Mouse (Mus musculus) ovary, postnatal 14 days (tissue): ENCODE results near the gene Lemd1.

Experiments used
- DNase-seq: peaks from one replicate; pipeline ENCODE4 v3.0.0; 2022; ENCODE audit warnings: low spot score

Lemd1 gene

DNA sequence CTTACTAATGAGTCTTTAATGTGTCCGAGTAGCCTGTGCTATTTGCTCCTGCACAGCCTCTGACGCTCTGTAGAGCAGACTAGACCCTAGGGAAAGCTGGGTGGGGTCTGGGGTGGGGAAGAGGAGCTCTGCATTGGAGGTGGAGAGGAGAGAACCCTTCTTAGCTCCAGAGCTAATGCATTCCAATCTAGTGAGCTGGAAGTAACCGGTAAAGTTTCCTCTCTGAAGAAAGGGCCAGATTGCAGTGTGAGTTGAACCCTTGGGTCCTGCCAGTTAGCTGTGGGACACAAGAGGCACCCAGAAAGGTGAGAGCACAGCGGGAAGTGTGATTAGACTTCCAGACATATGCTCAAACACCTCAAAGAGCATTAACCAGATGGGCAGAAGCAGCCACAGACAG, 100.5 kb downstream of the Lemd1 start:
- no peak for DNase-seq

DNA sequence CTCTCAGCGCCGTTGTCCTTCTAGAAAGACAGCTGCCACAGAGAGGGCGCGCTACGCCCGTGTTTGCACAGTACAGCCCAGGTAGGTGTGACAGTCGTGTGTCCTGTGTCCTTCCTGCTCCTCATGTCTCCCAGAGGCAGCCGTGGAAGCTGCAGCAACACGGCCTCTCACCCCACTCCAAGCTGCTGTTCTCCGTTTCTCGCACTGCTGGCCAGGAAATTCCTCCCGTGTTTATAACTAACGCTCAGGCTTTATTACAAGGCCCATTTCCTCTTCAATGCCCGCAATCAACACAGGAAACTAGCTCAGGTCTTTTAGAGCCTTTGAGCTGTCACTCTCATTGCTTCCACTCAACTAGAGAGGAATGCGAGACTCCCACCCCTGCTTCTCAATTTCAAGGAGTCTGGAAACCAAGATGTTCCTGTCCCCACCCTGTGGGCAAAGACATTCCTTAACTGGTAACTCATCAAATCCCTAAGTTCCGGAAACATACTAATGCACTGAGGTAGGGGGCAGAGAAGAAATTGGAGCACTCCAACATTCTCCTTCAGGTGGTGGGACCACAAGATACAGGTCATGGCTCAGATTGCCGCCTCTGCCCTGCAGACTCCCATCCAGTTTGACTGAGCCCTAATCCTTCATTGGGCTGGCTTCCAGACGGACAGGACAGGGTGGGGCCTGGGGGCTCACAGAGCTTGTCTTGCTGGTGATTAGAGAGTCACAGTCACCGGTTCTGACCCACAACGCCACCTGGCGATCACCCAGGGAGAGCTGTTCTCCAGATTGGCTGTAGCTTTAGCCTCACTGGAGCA, 101.3 kb downstream of the Lemd1 start:
- no peak for DNase-seq

DNA sequence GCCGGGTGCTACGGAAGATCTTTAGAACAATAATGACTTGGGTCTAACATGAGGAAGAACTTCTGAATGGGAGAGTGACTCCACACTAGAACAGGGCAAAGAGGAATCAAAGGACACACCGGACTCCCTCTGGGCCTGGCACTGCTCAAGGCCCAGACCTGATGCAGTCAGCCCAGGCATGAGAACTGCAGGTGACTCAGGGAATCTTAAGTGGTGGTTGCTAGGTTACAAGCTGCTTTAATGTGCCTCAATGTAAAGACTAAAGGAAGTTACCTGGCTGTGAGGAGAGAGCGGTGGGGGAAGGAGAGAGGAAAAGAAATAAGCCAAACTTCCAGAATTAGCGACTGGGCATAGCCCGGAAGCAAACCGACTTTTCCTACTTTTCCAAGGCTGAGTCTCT, 104.3 kb downstream of the Lemd1 start:
- no peak for DNase-seq

DNA sequence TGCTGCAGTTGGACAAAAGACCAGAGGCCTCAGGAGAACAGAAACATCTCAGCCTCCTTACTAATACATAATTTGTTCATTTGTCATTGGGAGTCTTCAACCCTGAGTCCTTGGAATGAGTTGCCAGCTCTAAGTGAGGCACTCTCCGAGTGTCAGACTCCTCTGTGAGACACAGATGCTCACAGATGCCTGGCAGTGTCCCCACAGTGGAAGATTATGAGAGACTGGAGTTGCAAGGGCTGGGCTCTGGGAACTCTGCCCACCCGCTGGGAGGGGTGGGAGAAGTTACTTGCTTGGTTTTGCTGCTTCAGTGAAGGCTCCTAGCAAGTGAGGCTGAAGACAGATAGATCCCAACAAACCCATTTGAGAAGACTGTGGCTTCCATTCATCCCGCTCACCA, 104.8 kb downstream of the Lemd1 start:
- DNase-seq, result no peak

DNA sequence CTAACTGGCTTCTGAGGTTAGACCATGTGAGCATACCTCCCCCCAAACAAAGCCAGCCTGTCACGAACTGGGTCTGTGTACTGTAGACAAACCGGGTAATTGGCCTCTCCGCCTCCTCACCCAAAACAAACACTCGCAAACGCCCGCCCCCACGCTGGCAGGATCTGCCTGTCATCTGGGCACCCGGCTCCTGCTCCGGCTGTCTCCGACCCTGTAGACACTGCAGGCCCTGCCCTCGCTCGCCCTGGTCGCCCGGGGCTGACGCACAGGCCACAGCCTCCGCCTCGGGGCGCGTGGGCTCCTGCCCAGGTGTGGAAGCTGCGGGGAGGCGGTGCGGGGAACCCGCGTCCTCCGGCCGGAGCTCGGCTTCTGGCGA, 107.2 kb downstream of the Lemd1 start, which contains the start of gene Klhdc8a:
Gene Klhdc8a, plus strand, starts transcription at position 202 of the 376 bp plus-strand sequence.
- DNase-seq, result no peak

DNA sequence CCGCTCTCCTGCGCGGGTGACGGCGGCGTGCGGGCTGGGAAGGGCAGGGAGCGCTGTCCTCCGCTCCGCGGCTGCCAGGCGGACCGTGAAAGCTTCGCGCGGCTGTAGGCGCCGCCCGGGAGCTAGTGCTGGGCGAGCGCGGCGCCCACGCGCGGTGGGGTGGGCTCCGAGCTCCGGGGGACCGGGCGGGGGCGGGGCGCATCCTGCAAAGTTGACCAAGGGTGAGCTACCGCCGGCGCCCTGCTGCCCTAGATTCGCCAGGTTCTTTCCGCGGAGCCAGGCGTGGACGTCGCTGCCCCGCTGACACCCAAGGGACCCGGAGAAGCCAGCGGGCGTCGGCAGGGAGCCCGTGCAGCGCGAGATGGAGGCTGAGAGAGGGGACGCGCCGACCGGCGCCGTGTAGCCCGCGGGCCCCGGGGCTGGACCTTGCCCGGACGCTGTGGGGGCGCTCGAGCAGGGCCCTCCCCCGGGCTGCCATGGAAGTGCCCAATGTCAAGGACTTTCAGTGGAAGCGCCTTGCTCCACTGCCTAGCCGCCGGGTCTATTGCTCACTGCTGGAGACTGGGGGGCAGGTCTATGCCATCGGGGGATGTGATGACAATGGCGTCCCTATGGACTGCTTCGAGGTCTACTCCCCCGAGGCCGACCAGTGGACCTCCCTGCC, 107.7 kb downstream of the Lemd1 start:
- no peak for DNase-seq

DNA sequence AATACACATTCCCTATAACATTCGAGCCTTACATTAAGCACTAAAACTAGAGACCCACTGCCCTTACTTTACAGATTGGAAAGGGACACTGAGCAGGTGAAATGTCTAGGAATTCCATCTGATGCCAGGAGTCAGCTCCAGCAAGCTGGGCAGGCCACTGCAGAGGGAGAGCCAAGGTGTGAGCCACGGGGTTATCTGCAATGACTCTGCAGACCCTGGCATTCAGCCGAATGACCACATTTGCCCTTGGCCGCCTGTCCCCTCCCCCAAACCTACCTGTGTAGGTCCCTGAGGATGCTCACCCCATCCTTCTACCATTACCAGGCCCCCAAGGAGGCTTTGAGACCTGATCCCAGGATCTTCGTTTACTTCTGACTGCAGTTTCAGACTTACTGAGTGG, 108.5 kb downstream of the Lemd1 start:
- no peak for DNase-seq

DNA sequence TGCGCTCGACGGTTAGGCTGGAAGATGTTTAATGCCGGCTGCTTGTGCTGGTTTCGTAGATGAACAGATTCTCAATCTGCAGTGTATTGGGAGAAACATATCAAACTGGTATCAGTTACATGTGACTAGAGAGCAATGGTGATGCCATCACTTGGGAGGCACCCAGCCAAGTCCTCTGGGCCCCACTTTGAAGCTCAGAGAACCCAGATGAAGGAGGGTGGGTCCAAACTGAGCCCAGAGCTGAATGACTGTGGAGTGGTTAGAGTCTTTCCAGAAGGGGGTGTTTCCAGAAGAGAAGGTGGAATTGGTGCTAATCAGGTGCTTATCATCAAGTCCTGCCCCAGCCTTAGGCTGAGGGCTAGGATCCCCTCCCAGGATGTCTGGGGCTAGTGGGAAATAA, 110.0 kb downstream of the Lemd1 start:
- no peak for DNase-seq

DNA sequence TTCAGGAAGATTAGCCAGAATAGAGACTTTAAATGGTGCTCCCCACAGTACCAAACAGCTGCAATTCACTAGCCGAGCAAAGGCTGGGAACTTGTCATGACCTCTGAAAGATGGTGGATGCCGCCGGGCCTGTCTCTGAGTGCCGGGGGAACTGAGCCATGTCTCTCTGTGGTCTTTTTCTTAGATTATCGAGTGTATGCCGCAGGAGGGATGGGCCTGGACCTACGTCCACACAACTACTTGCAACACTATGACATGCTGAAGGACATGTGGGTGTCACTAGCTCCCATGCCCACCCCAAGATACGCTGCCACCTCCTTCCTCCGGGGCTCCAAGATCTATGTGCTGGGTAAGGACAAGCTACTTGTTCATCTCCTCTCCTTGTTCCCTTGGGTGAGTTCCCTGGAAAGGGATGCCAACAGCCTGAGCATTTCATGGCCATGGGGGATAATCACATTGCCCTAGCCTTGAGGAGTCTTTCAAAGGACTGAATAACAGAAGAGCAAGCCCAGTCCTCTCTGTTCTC, 111.2 kb downstream of the Lemd1 start:
- no peak for DNase-seq

DNA sequence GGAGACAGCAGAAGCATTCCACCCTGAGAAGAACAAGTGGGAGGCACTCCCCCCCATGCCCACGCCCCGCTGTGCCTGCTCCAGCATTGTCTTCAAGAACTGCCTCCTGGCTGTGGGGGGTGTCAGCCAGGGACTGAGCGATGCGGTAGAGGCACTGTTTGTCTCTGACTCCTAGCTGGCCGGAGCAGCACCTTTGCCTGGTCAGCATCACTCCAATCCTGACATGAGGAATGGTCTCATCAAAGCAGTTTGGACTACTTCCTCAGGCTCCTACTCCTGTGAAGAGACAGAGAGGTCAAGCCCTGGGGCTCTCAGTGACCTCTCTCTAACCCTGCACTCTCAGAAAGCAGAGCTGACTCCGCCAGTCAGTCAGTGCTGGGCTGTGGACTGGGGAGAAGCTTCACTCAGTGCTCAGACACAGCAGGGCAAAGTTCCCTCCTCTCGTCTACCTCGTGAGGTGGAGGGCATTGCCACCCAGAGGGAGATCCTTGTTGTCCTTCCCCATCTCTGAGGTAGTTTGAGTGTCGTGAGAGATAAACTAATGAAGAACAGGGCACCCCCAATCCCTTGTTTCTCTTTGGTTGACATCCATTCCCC, 113.5 kb downstream of the Lemd1 start:
- no peak for DNase-seq

DNA sequence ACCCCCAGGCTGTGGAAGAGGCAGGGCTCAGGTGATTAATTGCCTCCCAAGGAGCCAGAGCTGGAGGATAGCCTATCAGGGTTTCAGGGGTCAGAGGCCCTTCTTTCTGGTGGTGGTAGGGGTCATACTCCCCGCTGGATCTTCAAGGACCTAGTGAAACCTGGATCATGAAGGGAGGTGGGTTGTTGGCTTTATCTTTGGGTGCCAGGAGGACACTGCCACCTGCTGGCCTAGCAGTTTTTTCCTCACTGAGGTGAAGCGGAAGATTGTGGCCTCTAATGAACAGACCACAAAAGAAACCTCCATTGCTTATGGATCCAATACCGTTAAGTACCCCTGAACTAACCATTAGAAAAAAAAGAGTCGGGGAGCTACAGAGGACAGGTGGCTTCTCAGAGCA, 114.9 kb downstream of the Lemd1 start:
- DNase-seq, result no peak

DNA sequence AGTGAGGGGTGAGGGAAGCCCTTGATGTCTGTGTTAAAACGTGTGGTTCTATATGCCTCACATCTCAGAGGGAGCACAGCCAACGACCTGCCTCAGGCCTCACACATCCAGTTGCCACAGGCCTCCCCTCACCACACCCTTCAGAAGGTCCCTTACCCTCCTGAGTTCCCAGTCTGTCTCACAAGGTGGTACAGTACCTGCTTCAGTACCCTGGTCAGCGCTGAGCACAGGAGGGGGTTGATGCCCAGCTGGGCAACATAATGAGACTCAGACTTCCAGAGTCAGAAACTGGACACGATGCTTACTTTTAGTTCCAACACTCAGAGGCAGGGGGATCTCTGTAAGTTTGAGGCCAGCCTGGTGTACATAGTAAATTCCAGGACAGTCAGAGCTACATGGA, 115.6 kb downstream of the Lemd1 start:
- no peak for DNase-seq

DNA sequence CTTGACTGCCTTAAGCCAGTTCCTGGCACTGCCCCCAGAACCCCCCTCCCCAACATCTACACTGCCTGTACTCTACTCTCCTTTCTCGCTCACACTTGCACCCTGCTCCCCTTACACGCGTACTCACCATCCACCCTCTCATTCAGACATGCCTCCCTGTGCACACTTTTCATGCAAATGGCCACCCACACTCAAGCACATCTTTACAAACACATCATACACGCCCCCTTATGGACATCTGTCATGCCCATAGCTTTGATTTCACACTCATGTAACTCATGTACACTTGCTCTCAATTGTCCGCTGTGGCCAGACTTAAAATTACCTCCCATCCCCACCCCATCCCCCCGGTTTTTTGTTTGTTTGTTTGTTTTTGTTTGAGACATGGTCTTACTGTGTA, 116.7 kb downstream of the Lemd1 start:
- no peak for DNase-seq

DNA sequence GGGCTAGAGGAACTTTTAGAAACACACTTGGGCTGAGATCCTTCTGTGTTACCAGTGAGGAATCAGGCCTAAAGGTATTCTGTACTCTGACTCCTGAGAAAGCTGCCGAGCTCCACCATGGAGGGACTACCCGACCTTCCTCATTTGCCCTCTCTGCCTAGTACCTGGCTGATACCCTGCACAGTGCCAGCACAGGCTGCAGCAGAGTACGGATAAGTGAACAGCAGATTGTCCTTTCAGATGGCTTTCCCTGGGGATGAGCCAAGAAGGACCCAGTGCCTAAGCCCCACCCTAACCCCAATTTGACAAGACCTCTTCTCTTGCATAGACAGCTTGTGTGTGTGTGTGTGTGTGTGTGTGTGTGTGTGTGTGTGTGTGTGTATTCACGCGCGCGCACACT, 117.4 kb downstream of the Lemd1 start:
- DNase-seq, result no peak
